Mouse (Mus musculus): ENCODE data around the gene Olfr975. TPM values are rescaled to one million over a fixed set of nuclear protein-coding genes. Genes with fewer than 3 reads are reported as not detected.
"Not testable (repeated sequence)": the region's sequence is repeated elsewhere in the genome, so short reads cannot be mapped to it uniquely, and the experiment has no call there.

The Olfr975 gene
- total RNA-seq (2021): not detected
- long read RNA-seq, experiment 1: 0 reads
- long read RNA-seq, experiment 2: 0 reads

DNA sequence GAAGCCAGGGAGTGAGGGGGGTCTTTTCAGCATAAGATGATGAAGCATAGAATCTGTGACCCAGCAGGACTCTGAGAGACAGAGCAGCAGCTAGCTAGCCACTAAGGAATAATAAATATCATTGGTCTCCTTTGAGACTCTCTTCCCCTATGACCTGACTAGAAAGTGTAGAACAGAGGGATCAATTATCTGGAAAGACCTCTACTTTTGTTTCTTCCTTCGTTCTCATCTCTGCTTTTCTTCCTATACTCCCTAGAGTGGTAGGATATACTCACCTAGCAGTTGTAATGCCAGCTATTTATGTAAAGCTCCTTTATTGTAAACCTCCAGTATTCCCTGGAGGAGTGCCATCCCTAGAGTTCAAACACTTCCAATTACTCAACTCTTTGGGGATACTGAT, at the start of gene Olfr975:
Olfr975 (minus strand) TSS at position 101 of the 400 bp plus-strand sequence.
- DNase-seq: no peak
- intact Hi-C loops (cut with DNase I): no loop called here

DNA sequence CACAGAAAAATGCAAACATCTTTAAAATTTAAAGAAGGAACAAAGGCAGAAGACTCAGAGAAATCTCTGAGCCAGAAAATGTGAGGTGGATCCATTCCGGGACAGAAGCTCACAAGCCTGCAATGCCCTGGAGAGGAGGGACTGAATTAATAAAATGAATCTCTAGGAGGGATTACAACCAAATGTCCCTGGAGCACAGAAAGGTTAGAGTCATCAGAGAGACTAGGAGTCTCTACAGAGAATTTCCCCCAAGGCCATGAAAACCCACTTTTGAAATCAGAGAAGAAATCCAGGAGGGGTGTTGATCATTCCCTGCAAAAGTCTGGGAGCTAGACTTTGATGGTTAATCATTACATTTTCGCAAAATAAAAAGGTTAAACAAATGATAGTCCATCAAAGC, 40.0 kb upstream of the Olfr975 start, which contains the start of gene Olfr978:
Olfr978 (plus strand) TSS at position 301 of the 400 bp plus-strand sequence.
- DNase-seq: no peak
- intact Hi-C loops (cut with DNase I): no loop called here

DNA sequence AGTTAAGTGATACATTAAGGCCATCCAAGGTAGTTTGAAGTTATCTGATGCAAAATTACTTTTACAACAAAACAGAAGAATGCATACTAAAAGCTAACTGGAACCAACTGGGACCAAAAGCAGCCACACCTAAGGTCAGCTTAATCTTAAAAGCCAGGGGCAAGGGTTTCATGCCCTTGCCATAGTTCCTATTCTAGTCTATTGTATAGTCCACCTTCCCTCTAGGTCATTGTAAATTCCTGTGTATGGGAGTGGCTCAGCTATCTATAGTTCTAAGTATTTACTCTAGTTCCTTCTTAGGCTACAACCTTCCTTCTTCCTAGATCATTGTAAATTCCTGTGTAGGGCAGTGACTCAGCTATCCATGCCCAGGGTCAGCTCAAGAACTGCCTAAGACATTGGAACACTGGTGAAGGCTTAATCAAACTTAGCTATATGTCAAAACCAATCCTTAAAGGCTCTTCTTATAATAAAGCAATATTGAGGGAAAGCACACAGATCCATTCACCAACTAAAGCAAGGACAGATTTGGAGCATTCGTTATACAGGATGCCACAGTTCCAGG, 24.8 kb upstream of the Olfr975 start:
- intact Hi-C loops (cut with DNase I); DNase-seq: not testable (repeated sequence)

DNA sequence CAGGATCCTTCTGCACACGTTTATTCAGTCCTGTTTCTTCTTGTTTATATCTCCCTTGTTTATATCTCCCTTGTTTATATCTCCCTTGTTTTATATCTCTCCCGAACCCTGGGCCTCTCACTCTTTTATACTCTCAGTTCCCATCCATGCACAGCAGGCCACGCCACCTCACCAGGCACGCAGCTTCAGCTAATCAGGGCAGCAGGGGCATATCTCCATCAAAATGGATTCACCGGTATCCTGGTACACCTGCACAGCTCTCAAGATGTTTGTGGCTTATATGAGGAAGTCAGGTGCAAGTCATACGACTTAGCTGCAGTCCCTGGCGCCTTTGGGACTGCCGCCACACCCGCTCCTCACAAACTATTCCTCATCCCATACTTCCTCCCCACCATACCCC, 9.2 kb upstream of the Olfr975 start, which contains the start of gene Olfr976:
Olfr976 (minus strand) TSS at position 101 of the 400 bp plus-strand sequence.
- intact Hi-C loops (cut with DNase I); DNase-seq: not testable (repeated sequence)

DNA sequence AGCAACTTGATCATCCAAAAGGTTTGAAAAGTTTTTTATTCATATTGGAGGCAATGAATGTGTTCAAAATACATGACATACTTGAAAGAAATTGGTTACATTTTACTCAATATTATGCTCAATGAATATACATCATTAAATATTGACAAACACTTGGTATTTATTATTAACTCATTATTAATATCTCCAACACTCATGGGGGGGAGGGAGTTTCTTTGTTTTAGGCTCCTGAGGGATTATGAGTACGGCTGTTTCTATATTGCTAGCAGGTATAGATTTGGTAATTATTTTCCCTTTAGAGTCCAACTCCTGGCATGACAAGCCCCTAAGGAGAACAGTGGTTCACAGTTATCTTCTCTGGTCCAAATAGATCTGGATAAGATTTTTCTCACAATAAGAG, 14.6 kb downstream of the Olfr975 start, which contains the start of gene Olfr974:
Olfr974 (plus strand) TSS at position 301 of the 400 bp plus-strand sequence.
- no peak for DNase-seq
- intact Hi-C loops (cut with DNase I): no loop called here

DNA sequence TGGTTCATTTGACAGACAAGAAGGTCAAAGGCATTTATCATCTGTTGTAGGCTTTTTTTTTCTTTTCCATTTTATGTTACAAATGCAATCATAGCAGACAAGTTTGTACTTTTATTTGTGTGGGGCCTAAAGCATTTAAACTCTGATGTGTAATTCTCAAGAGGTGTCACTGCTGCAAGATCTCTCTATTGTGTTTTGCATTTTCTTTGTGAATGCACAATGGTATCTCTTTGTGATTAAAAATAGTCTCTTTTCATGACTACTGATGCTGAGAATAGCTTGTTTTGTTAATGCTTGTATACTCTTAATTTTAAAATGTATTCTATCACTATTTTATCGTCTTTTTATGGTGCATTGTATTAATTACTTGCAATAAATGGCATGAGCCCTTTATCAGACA, 23.0 kb downstream of the Olfr975 start:
- intact Hi-C loops (cut with DNase I); DNase-seq: not testable (repeated sequence)

DNA sequence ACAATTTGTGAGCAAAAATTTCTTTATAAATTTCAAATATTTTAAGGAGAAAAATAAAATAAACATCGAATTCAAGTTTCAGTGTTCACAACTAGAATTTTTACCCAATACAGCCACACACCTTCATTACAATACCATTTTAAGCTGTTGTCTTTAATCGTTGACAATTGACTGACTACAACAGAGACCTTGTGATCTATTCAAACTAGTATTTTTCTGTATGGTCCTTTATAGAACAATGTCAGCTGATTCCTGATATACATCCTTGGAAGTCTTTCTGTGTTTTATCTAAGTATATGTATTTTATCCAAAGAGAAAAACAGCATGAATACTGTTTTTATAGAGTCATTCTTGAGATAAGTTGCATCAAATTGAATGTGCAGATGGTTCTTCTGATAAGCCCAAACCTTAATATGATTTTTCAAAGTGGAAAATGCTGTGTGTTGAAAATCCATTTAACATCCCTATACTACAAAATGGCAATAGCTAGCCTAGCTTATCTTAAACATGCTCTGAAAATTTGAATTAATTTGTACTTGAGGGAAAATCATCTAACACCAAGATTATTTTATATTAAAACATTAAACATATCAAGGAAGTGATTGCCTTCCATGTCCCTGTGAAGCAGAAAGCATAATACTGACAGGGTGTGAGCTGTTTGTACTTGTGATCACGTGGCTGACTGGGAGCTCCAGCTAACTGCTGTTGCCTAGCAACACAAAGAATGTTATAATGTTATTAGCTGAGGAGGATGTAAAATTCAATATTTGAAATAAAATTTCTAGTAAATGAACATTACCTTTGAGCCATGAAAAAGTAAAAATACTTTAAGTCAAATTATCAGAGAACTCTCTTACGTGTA, 23.6 kb downstream of the Olfr975 start:
- intact Hi-C loops (cut with DNase I); DNase-seq: not testable (repeated sequence)

DNA sequence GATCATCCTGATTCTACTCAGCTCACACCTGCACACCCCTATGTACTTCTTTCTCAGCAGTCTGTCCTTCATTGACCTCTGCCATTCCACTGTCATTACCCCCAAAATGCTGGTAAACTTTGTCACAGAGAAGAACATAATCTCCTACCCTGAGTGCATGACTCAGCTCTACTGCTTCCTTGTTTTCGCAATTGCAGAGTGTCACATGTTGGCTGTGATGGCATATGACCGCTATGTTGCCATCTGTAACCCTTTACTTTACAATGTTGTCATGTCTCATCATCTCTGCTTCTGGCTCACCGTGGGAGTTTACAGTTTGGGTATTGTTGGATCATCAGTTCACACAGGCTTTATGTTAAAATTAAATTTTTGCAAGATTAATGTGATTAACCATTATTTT, 41.9 kb downstream of the Olfr975 start:
- intact Hi-C loops (cut with DNase I): no loop called here

DNA sequence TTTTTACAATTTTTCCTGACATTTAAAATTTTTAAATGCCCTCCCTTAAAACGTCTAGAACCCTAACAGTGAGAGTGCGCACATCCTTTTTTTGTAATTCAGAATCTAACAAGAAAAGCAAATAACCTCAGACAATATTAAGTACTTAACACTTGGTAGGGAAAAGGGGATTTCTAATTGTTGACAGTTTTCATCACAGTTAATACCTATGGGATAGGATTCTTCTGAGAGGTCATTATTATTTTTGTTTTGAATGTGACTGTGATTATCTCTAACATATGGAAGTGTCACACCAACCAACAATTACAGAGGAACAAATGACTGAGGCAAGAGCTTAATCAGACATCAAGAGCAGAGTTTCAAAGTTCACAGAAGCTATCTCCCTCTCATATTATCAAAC, 44.8 kb downstream of the Olfr975 start, which contains the start of gene Olfr229:
Olfr229 (plus strand) TSS at position 301 of the 400 bp plus-strand sequence.
- intact Hi-C loops (cut with DNase I): no loop called here
- no peak for DNase-seq

More for the DNA sequence above, 41.9 kb downstream of the Olfr975 start:
- DNase-seq: no peak

DNA sequence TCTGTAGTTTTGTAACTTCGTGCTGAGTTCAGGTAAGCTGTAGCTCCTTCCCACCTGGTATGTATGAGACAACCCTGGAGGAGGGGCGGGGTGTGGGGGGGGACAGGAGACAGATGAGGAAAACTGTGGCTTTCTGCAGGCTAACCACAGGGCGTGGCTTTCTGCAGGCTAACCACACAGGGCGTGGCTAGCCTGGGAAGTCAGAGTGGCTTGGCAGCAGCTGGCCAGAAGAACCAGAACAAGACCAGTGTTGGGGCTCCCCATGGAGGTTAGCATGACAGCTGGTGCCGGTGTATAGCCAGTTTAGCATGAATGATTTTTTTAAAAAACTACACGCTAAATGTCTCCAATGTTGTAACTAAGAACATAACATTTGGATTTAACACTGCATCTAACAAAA, 46.7 kb downstream of the Olfr975 start:
- intact Hi-C loops (cut with DNase I): no loop called here
- no peak for DNase-seq

Other genes starting within 250 kb of the Olfr975 start
- not detected for gene Olfr149, start 244.9 kb downstream of the Olfr975 start, total RNA-seq (2021)
- gene Olfr965, start 240.7 kb downstream of the Olfr975 start, total RNA-seq (2021): not detected
- gene Olfr150, start 221.1 kb downstream of the Olfr975 start, total RNA-seq (2021): not detected
- gene Olfr967, start 205.8 kb downstream of the Olfr975 start, total RNA-seq (2021): not detected
- gene Olfr968, start 168.8 kb downstream of the Olfr975 start, total RNA-seq (2021): not detected
- gene Olfr969, start 161.1 kb downstream of the Olfr975 start, total RNA-seq (2021): not detected
- gene Olfr970, start 143.2 kb downstream of the Olfr975 start, total RNA-seq (2021): not detected
- not detected for gene Olfr971, start 115.2 kb downstream of the Olfr975 start, total RNA-seq (2021)
- gene Olfr972, start 85.6 kb downstream of the Olfr975 start, total RNA-seq (2021): not detected
- not detected for gene Olfr229, start 44.7 kb downstream of the Olfr975 start, total RNA-seq (2021)
- gene Olfr974, start 14.5 kb downstream of the Olfr975 start, total RNA-seq (2021): not detected
- gene Olfr976, start 9.1 kb upstream of the Olfr975 start, total RNA-seq (2021): not detected
- gene Olfr978, start 40.1 kb upstream of the Olfr975 start, total RNA-seq (2021): not detected
- gene Olfr979, start 51.4 kb upstream of the Olfr975 start, total RNA-seq (2021): not detected
- gene Olfr980, start 57.5 kb upstream of the Olfr975 start, total RNA-seq (2021): not detected
- not detected for gene Olfr981, start 69.4 kb upstream of the Olfr975 start, total RNA-seq (2021)
- gene Olfr982, start 121.8 kb upstream of the Olfr975 start, total RNA-seq (2021): not detected
- not detected for gene Olfr983, start 141.5 kb upstream of the Olfr975 start, total RNA-seq (2021)
- not detected for gene Olfr984, start 162.2 kb upstream of the Olfr975 start, total RNA-seq (2021)
- not detected for gene Olfr985, start 178.1 kb upstream of the Olfr975 start, total RNA-seq (2021)
- not detected for gene Tmem225, start 196.1 kb upstream of the Olfr975 start, total RNA-seq (2021)
- gene Olfr986, start 228.9 kb upstream of the Olfr975 start, total RNA-seq (2021): not detected
- 1 to 10 TPM; 1.4 to 1.6 TPM for gene Zfp202, start 240.3 kb upstream of the Olfr975 start, total RNA-seq (2021)